Mouse (Mus musculus) adrenal gland, postnatal 25 days (tissue): Measurements from ENCODE around the gene Grip2. TPM values are rescaled to one million over a fixed set of nuclear protein-coding genes. Genes with fewer than 3 reads are reported as not detected.
A peak's percentile ranks its signal among the peaks of the same experiment; 100 is the strongest.

Source experiments
- DNase-seq: peaks from one replicate; pipeline ENCODE4 v3.0.0; 2021; ENCODE audit warnings: mixed read lengths
- long read RNA-seq: library from polyadenylated mRNA; stranded (forward); transcript quantifications from one replicate; pipeline ENCODE4 v2.0.0, GENCODE M21; 2021
- total RNA-seq: library from RNA; stranded (reverse); gene quantifications from 2 replicates; pipeline ENCODE4 v1.2.3, GENCODE M21; 2021

Gene Grip2
- total RNA-seq: 1.4 and 1.9 TPM in 2 replicates
- long read RNA-seq, partial matches to known transcripts: 0 of 1 reads
- long read RNA-seq, other reads (novel, unspliced or antisense): 1 of 1 reads

GRCm38 (mm10) chr6:91827016-91827570, at the start of gene Grip2:
Gene Grip2 (minus strand): TSS chr6:91827250.
- no peak for DNase-seq

- DNase-seq: peak; percentile 35
Observed at GRCm38 (mm10) chr6:91872781-91873180, 45.7 kb upstream of the Grip2 start.

- DNase-seq: peak; percentile 50
Observed at GRCm38 (mm10) chr6:91868091-91868490, 41.0 kb upstream of the Grip2 start.

DNA sequence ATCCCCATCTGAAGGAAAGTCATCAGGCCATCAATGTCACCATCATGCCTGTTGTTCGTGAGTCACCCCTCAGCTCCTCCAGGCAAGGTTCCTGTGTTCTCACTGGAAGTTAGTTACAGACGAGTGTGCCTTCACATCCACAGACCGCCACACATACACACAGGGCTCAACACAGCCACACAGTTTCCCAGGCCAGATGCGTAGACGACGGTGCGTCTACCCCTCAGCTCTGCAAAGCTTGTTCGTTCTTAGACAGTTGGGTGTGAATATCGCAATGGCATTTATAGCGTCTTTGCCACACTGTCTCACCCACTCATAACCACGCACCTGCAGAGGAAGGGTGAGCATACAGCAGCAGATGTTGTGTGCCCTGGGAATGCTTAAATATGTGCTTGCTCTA, 38.6 kb upstream of the Grip2 start:
- DNase-seq: no peak

DNA sequence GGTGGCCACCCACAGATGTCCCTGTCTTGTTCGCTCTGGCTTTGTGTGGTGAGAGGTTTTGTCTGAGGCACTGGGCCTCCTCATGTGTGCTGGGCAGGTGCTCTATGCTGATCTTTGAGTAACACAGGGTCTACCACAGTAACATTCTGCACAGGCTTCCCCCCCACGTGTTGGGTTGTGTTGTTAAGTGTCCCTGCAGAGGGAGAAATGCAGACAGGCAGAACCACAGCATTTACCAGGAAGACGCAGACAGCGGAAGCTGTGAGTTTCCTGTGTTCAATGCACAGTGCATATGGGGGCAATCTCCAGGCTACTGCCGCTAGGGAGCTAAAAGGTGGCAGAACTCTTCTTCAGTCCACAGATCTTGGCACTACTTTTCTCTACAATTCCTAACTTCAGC, 37.5 kb upstream of the Grip2 start:
- no peak for DNase-seq

DNA sequence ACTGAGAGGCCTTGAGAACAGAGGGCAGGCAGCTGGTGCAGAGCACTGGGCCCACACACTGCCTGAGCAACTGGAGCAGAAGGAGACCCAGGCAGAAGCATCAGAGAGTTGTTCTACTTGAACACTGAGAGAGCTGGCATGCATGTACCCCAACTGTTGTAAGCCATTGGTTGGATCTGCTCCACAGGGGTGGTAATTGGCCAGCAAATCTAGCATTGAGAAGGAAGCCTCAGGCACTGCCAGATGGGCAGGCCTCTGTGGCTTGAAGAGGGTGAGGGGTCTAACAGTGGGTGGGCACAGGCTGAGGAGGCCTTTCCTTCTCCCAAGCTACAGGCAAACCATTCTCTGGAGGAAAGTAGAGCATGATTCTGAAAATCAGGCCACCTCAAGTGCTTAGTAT, 35.8 kb upstream of the Grip2 start:
- no peak for DNase-seq

DNA sequence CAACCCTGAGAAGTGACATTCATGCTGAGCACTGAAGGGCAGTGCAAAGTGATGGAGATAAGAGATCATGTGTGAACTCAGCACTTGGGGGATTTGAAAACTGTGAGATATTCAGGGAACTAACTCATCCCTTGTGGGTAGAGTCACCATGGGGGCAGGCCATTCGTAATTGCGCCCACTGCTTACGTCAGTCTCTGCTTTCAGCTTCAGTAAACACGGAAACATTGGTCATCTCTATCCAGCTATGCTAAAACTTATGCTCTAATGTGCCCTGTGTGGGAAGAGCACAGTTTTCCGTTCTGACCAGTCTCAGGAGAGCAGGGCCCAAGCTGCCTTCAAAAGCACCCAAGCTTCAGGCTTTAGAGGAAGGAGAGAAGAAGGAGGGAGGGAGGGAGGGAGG, 31.3 kb upstream of the Grip2 start:
- no peak for DNase-seq

DNA sequence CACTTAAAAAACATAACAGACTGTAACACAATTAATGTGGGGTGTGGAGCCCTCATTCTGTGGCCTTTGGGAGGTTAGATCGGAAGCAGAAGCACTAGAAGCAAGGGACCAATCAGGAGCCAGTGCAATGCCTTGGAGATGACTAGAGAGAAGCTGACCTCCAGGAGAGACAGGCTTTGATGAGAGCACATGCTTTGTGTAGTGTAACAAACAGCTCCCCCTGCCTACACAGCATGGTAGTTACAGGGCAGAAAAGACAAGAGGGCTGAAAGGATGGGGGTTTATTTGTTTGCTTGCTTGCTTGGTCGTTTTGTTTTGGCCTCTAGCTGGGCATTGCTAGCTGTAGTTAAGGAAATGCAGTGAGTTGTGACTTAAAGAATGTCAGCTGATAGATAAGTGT, 25.5 kb upstream of the Grip2 start:
- peak; percentile 24 for DNase-seq

- peak; percentile 21 for DNase-seq
Observed at GRCm38 (mm10) chr6:91843628-91844153, 16.6 kb upstream of the Grip2 start.

GRCm38 (mm10) chr6:91842897-91843627, 16.0 kb upstream of the Grip2 start:
- DNase-seq: peak; percentile 15

DNA sequence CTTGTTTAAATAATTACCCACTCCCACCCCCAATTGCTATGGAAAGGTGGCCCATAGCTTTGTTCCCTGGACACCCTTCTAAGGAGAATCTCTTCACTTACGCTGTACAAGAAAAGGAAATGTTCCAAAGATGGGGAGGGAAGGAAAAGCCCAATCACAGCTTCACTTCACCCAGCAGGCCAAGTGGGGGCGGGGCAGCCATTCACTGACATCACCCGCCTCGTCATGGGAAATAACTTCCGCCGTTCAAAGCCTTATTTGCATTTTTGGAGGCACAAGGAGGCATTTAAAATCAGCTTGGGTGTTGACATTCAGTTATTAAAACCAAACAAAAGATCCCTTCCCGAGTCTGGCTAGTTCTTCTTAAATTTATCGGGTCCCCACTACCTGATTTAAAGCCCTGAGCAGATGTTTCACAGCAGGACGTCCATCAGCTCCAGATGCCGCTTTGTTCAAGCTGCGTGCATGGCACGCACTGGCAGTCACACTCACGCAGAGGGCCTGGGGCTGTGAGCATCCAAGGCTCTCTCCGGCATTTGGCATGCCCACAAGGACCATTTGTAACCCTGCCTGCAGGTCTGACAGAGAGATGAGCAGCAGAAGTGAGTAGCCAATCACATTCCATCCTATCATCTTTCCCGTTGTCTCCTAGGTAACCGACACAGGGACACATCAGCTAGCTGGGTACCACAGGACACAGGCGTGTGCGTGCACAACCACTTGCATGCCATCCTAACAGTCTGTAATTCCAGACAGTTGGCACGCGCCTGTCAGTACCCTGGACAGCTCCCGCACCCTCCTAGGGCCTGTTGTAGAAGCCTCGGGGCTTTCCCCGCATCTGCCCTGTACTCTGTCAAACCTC, 12.2 kb upstream of the Grip2 start:
- DNase-seq: peak; percentile 83

DNA sequence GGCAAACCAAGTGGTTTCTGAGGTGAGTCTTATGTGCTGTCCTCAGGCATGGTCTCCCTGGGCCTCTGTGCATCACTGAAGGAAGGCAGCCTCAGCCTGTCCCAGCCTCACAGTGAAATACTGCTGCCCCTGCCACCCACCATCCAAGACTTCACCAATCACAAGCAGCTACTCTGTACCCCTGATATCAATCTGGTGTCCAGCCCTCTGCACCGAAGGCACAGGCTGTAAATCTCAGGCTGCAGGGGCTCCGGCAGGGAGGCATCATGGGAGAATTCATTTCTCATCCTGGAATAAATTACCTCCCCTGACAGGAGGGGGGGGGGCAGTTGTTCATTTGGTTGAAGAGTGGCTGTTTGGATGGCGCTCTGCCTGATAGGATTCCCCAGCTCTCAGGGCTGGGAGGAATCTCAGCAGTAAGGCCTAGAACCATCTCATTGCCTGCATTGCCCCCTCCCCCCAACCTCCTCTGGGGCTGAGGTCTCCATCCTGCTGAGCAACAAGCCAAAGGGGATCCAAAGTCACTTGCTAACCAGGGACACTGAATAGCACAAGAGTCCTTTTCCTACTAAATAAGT, 5.9 kb upstream of the Grip2 start:
- DNase-seq: no peak

GRCm38 (mm10) chr6:91827926-91828325, 876 bp upstream of the Grip2 start:
- no peak for DNase-seq

- no peak for DNase-seq
Observed at GRCm38 (mm10) chr6:91818271-91818670, 8.8 kb downstream of the Grip2 start.

- DNase-seq: no peak
Observed at GRCm38 (mm10) chr6:91815976-91816375, 11.1 kb downstream of the Grip2 start.

DNA sequence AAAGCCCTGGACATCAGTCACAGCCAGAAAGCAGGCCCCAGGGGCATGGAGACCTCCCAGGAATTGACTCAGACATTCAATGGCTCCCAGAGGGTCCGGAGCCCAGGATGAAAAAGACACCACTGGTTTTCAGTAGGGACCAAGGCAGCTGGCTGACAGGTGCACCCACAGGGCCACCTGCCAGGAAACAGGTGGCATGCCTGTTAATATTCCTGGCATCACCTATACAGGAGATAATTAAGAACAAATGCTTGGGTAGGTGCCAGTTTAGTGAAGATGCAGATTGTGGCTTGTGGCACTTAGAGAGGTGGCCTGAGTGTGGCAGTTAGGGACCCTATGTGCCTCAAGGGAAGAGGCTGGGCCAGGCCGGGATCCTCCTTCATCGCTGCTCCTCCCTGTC, 13.4 kb downstream of the Grip2 start:
- no peak for DNase-seq

- no peak for DNase-seq
Observed at GRCm38 (mm10) chr6:91810007-91810406, 17.0 kb downstream of the Grip2 start.

DNA sequence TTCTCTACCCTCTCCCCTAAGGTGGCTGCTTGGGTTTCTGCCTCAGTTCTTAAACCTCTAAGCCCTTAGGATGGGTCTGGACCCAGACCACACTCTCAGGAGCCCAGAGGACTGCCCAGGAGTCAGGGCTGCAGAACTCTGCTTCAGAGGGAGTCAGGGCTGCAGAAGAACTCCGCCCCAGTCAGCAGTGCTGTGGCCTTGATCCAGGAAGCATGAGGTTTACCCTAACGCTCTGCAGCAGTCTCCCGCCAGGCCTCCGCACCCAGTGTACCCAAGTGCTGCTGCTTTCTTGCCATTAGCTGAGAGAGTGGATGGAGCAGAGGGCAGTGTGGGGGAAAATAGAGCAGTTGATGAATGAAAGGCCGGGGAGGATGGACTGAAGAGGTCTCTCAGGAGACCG, 19.0 kb downstream of the Grip2 start:
- DNase-seq: peak; percentile 15

DNA sequence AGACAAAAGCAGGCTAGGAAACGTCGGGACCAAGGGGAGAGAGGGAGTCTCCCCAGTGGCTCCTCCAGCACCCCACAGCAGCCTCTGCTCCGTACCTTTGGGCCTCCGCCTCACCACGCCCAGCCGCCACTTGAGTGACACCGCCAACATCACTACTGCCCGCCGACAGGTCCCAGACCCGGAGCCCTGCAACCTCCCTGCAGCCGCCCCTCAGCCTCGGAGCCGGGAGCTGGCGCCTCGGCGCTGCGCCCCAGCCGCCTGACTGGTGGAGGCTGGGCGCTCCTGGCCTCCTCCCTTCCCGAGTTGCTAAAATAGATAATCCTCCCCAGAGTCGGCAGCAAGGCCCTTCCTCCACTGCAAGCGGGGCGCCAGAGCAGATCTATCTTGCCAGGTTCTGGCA, 19.9 kb downstream of the Grip2 start:
- DNase-seq: peak; percentile 12

- no peak for DNase-seq
Observed at GRCm38 (mm10) chr6:91804177-91804576, 22.9 kb downstream of the Grip2 start.

DNA sequence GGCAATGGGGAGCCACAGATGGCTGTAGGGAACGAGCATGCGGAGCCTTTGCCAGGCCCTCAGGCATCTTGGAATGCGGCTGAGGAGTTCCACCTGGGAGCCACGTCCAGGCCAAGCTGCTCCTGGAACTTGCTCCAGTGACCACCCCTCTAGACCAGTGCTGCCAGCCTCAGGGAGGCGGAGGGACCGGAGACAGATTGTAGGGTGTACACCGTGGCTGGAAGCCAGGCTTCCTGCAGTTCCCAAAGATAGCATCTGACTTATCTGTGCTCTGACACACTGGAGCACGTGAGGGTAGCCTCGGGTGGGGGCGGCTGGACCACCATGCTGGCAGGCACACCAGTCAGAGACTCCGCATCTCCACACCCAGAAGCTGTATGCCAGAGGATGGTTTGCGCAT, 28.6 kb downstream of the Grip2 start:
- DNase-seq: no peak

GRCm38 (mm10) chr6:91796736-91797135, 30.3 kb downstream of the Grip2 start:
- DNase-seq: no peak

GRCm38 (mm10) chr6:91796064-91796463, 31.0 kb downstream of the Grip2 start:
- DNase-seq: no peak
